Mouse (Mus musculus) frontal cortex, postnatal 36 days (tissue): ENCODE data around the gene Adprhl2.
A peak's percentile ranks its signal among the peaks of the same experiment; 100 is the strongest.

ENCODE experiments used
- DNase-seq, 2 experiments: peaks; one replicate each; pipeline ENCODE4 v3.0.0; 2022; ENCODE audit warnings: low spot score in 2 of 2

Adprhl2 gene

GRCm38 (mm10) chr4:126321111-126321853 is at the start of gene Adprhl2:
Gene Adprhl2, minus strand, starts transcription at chr4:126321703.
- DNase-seq = peak; percentile 98 to 100

DNA sequence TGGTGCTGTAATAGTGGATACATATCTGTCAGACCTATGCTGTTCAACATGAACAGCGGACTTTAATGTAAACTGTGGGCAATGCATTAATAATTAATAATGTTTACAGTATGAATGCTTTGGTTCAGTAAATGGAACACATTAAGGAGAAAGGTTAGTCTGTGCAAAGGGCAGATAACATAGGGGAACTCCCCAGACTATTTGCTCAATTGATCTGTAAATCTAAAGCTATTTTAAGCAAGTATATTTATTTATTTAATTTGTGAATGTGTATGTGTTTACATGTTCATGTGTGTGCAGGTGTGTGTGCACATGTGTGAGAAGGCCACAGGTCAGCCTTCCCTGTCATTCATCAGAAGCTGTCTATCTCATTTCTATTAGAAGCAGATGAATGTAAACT is 38.6 kb upstream of the Adprhl2 start:
- DNase-seq = no peak

GRCm38 (mm10) chr4:126343451-126343850 is 21.9 kb upstream of the Adprhl2 start:
- DNase-seq = no peak

GRCm38 (mm10) chr4:126339461-126339860 is 18.0 kb upstream of the Adprhl2 start:
- DNase-seq = no peak

DNA sequence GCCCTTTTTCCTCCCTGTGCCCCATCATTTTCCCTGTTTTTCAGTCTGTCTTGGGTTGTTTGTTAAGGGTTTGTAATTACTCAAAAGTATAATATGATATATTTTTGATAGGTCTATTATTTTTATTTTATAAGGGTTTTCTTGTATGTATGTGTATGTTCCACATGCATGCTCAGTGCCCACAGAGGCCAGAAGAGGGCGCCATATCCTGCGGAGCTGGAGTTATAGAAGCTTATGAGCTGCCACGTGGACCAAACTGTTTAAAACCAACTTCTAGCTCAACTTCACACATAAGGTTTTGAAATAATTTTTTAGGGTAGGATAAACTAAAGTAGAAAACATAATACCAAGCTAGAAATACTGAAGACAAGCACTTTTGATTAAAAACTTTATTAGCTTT is 10.9 kb upstream of the Adprhl2 start:
- no peak for DNase-seq

DNA sequence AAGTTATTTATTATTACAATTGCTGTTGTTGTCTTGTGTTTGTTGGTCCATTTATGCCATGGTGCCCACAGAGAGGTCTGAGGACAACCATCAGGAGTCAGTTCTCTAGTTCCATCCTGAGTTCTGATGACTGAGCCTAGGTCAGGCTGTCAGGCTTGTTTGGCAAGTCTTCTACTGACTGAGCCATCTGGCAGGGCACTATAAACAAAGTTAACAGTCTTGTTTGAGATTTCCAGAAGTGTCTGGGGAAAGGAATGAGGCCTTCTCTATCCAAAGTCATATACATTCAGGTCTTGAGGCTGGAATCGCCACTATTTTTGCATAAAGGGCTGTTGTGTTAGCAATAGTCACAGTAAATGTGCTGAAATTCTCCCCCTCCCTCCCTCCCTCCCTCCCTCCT is 10.2 kb upstream of the Adprhl2 start:
- no peak for DNase-seq

- DNase-seq = no peak
These were observed 8.8 kb upstream of the Adprhl2 start for GRCm38 (mm10) chr4:126330295-126330694.

- no peak for DNase-seq
These were observed 4.5 kb upstream of the Adprhl2 start for GRCm38 (mm10) chr4:126326036-126326435.

DNA sequence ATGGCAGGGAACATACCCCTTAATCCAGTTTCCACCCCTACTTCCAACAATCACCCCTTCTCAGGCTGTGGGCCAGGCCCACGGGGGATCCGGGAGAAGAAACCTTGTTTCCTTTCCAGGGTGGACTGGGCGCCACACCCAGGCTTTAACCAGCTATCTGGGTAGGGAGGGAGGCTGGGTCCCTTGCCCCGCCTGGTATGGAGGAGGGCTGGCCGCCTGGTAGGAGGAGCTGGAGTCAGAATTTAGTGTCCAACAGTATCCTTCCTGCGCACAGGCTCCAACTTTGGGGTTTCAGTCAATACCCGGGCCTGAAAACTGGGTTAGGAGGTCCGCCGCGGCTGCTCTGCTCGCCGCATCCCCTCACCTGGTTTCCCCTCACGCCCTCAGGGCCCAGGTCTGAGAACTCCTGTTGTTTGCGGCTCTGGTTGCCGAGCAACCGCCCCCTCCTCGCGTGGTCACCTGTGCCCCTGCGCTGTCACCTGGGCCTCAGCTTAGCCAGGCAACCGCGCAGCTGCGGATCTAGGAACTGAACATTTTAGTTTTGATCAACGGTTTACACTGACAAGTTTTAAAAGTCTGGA is 3.9 kb upstream of the Adprhl2 start, which contains the start of gene Tekt2:
Gene Tekt2, minus strand, starts transcription at position 408 of the 581 bp plus-strand sequence.
- no peak for DNase-seq

GRCm38 (mm10) chr4:126324861-126325260 is 3.4 kb upstream of the Adprhl2 start:
- DNase-seq = no peak

DNA sequence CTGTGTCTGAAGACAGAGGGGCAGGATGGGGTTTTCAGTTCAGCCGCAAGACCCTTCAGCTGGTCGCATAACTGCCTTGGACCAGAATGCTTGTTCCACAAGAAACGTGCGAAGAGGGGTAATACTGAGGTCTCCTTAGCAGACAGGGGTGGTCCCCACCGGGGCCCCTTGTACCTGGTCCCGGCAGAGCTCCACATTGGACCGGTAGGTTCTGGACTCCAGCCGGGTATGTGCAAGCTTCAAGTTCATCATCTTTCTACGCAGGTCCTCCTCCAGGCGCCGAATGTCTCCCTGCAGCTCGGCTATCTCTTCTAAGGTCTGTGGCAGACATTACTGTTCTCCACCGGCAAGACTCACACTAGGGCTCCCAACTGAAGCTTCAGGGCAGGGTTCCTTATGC is 1.1 kb upstream of the Adprhl2 start:
- no peak for DNase-seq

DNA sequence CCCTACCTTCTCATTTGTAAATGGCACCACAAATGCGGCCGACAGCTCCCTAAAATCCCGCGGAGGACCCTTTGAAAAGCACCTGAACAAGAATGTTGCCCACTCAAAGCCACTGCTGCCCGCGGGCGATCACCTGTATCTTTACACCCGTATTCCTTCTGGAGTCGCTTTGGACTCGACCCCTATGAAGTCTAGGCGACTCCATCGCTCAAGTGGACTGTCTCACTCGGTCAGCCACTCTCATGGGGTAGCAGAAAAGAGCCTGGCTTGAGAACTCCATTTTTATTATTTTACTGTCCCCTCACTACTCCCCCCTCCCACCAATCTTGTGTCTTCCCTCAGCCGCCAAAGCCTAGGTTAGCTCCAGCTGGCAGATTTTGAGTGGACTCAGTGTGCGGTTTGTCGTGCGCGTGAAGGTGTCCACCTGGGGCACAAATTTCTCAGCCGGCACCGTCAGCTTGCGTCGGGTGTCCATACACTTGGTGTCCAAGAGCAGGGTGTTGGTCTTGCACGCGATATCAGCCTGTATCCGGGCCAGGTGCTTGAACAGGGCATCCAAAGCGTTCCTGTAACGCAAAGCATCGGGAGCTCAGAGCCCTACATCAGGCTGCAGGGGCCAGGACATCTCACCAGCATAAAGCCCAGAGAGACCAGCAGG is 480 bp upstream of the Adprhl2 start:
- DNase-seq = no peak

DNA sequence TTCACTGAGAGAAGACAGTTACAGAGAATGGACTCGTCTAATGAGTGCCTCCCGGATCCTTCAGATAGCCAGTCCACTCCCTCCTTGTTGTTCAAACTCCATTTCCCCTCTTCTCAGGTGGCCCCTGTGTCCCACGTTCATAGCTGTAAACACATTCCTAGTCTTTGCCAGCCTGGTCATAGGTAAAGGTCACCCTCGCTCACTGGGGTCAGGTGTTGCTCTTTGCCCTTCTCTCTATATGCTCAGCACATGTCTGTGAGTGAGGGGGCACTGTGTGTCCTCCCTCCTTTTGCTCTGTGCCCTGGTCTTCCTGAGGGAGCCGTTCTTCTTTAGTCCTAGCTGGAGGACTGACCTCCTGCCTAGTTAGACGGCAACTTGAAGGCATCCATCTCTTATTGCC is 1.7 kb downstream of the Adprhl2 start:
- DNase-seq = no peak

DNA sequence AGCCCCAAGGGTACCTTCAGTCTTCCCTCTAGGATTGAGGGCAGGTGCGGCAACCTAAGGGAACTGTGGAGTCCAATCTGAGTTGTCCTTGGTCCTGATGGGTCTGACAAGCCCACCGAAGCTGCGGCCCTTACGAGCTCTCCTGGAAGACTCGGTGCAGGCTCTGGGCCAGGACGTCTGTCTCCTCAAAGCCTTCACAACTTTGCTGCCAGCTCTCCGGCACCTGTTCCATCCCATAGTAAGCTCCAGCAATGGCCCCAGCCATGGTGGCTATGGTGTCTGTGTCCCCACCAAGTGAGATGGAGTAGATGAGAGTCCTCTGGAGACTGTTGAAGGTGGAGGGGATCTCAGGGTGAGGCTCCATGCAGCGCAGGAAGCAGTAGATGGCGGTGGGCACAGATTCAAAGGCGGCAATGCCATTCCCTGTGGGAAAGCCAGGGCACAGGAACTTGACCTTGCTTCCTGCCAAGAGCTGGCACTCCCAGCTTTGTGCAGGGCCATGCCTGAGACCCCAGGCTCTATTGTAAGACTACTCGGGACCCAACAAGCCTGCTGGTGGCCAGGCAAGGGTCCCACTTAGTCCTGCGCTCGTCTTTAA is 5.0 kb downstream of the Adprhl2 start:
- DNase-seq = no peak

GRCm38 (mm10) chr4:126315931-126316330 is 5.6 kb downstream of the Adprhl2 start:
- no peak for DNase-seq

GRCm38 (mm10) chr4:126314393-126314792 is 7.1 kb downstream of the Adprhl2 start:
- DNase-seq = no peak

DNA sequence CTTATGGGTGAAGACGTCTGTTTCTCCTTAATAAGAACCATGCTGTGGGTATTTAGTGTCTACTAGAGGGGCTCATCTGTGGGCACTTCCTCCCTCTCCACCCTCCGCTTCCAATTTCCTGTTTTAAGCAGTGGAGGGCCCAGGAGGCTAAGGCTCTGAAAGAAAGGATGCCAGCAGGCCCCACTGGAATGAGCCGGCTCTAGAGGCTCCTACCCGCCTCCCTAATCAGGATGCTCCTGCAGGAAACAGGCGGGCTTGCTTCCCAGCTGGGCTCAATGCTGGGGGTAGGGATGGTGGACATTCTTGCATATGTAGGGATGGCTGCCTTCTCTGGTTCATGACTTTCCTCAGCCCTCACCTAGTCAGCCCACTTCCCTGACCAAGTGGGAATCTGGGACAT is 8.3 kb downstream of the Adprhl2 start:
- DNase-seq = no peak

DNA sequence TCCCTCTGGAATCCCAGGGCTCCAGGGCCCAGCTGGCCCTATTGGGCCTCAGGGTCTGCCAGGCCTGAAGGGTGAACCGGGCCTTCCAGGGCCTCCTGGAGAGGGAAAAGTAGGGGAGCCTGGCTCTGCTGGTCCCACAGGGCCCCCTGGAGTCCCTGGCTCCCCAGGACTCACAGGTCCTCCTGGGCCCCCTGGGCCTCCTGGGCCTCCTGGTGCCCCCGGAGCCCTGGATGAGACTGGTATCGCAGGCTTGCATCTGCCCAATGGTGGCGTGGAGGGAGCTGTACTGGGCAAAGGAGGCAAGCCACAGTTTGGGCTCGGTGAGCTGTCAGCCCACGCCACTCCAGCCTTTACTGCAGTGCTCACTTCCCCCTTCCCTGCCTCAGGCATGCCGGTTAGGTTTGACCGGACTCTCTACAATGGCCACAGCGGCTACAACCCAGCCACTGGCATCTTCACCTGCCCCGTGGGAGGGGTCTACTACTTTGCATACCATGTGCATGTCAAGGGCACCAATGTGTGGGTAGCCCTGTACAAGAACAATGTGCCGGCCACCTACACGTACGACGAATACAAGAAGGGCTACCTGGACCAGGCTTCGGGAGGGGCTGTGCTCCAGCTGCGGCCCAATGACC is 9.8 kb downstream of the Adprhl2 start:
- no peak for DNase-seq

DNA sequence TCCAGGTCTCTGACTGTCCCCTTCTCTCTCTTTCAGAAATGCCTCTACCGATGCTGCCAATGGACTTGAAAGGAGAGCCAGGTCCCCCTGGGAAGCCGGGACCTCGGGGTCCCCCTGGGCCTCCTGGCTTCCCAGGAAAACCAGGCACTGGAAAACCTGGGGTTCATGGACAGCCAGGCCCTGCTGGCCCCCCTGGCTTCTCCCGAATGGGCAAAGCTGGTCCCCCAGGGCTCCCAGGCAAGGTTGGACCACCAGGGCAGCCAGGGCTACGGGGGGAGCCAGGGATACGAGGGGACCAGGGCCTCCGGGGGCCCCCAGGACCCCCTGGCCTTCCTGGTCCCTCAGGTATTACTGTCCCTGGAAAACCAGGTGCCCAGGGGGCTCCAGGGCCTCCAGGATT is 11.2 kb downstream of the Adprhl2 start:
- no peak for DNase-seq

- peak; percentile 82 to 88 for DNase-seq
These were observed 11.6 kb downstream of the Adprhl2 start for GRCm38 (mm10) chr4:126309922-126310309.

GRCm38 (mm10) chr4:126309211-126309921 is 12.1 kb downstream of the Adprhl2 start:
- no peak for DNase-seq
